Mouse (Mus musculus) layer of hippocampus, adult 9-11 months (tissue): ENCODE results near the gene Klhl36.
A peak's percentile ranks its signal among the peaks of the same experiment; 100 is the strongest.

Experiments used
- DNase-seq: peaks from one replicate; pipeline ENCODE4 v3.0.0; 2022

Gene Klhl36

GRCm38 (mm10) chr8:119887130-119887529 lies 25.1 kb downstream of the Klhl36 start:
- no peak for DNase-seq

GRCm38 (mm10) chr8:119888012-119888411 lies 25.9 kb downstream of the Klhl36 start:
- DNase-seq = no peak

- no peak for DNase-seq
Measured at GRCm38 (mm10) chr8:119897069-119897468, 35.0 kb downstream of the Klhl36 start.

- no peak for DNase-seq
Measured at GRCm38 (mm10) chr8:119897933-119898332, 35.9 kb downstream of the Klhl36 start.

DNA sequence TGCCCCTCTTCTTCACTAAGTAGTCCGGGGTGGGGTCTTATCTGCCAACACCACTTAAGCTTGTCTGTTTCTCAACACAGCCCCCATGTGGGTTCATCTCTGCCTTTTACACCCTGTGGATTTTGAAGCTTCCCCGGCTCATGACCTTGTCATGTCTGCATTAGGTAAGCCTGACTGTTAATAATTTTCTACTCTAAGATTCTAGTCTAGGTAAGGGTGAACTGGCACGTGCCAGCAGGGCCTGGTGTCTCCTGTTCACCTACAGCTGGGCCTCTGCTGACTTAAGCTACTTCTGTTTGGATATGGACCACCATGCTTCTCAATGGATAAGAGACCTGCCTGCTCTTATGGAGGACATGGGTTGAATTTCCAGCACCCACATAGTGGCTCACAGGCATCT lies 39.3 kb downstream of the Klhl36 start:
- DNase-seq = no peak

DNA sequence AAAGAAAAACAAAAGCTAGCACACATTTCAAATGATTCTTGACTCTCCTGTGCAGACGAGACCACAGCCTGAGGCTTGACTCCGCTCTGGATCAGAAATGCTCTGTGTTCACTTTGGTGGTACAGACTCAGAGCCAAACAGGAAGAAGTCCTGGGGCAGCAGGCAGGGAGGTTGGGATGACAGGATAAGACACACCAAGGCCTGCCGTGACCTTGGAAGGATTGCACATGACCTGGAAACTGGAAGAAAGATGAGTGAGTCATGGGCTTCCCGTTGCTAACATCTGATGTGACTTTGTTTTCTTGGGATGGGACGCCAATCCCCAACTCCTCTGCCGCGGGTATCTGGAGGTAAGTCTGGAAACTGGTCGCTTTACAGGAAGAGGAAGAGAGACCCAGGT lies 39.9 kb downstream of the Klhl36 start:
- DNase-seq = no peak

DNA sequence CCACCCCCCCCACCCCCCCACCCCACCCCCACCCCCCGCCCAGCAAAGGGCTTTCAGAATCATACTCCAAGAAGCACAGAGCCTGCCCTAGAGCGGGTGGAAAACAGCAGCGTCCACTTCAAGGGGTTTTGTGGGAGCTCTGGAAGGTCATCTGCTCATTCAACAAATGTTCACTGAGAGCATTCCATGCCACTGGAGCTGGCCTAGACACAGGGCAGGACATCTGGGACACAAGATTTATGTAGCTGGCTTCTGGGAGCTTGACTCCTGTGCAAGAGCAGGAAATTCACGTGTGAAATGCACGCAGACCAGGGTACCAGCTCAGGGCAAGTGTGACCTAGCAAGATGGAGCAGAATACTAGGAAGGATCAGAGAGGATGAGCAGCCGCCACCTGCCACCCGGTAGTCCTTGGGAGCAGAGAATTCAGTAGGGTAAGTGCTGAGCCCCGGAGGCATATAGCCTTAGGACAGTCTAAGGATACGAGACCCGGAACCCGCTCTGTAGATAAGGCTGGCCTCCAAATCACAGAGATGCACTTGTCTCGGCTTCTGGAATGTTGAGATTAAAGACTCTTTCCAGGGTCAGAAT lies 42.4 kb downstream of the Klhl36 start:
- no peak for DNase-seq

DNA sequence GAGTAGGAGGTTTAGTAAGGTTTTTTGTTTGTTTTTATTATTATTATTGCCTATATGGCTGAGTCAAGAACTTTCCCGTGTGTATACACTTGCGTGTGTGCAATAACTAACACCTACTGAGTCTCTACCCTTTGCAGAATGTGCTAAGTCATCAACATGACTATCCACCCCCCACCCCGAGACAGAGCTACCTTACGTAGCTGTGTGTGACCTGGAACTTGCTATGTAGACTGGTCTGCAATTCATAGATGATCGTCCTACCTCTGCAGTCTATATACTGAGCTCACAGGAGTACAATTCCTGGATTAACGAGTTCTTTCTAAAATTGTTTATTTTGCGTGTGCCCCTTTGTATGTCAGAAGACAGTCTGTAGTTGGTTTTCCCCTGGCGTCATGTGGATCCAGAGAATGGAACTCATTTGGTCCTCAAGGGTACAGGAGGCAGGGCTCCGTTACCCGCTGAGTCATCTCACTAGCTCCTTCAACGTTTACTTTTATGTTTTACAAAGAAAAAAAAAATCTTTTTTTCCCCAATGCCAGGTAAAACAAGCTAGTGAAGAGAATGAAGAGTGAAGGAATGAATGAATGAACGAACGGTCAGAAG lies 48.0 kb downstream of the Klhl36 start, which contains the start of gene Usp10:
Gene Usp10, plus strand, starts transcription at position 417 of the 603 bp plus-strand sequence.
- no peak for DNase-seq

DNA sequence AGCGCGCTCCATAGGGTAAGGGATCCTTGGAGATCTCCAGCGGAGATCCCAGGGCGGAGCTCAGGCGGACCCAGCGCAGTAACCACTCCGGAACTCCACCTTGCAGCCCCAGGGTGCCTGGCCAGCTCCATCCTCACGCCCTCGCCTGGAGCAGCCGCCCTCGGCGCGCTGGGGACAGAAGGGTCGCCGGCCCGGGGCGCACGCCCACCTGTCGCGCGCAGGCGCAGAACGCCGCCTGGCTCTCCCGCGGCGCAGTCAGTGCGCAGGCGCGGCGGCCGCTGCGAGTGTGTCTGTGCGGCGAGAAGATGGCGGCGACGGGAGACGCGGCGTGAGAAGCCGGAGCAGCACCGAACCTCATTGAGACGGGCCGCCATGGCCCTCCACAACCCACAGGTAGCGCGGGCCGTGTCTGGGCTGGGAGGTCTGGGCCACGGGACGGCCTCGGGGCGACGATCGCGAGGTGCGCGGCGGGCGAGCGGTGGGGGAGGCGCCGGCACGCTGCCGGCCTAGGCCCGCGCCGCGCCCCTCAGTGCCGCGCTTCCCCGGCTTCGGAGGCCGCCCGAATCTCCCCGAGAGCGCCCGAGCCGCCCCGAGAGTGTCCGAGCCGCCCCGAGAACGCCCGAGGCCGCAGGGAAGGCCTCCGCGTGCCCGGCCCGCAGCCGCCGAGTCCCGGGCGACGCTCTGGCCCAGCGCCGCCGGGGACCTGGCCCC lies 48.6 kb downstream of the Klhl36 start, which contains the start of gene Gm20388:
Gene Gm20388, plus strand, starts transcription at position 295 of the 711 bp plus-strand sequence.
- DNase-seq = peak; percentile 92

DNA sequence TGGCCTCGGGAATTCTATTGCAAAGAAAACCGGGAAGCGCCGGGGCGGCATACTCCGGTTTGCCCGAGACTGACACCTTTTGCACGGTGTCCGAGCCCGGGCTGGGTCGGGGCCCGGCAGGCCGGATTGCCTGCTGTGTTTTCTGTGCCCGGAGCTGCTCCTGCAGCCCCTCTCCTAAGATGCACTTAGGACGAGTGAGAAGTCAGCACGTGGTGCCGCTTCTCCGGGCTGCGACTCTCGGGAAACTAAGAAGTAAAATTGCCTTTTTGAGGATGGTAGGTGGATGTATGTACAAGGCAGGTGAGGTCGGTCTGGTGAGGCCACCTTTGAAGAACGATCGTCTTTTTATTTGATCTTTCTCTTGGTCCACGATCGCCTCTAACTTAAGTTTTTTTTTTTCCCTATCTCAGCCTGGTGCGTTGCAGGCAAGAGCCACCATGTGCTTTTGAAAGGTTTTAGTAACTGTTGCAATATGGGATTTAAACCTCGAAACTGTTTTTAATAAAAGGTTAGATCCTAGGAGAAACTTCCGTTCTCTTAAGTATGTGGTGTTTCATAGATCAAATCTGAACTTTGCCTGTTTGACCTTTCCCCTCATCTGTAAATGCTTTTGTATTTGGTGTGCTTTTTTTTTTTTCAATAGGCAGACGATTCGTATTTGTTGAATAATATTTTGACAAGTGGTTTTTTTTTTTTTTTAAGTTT lies 49.3 kb downstream of the Klhl36 start:
- DNase-seq = no peak

- no peak for DNase-seq
Measured at GRCm38 (mm10) chr8:119912643-119913042, 50.6 kb downstream of the Klhl36 start.

- DNase-seq = no peak
Measured at GRCm38 (mm10) chr8:119913181-119913580, 51.1 kb downstream of the Klhl36 start.

- DNase-seq = no peak
Measured at GRCm38 (mm10) chr8:119914161-119914560, 52.1 kb downstream of the Klhl36 start.

DNA sequence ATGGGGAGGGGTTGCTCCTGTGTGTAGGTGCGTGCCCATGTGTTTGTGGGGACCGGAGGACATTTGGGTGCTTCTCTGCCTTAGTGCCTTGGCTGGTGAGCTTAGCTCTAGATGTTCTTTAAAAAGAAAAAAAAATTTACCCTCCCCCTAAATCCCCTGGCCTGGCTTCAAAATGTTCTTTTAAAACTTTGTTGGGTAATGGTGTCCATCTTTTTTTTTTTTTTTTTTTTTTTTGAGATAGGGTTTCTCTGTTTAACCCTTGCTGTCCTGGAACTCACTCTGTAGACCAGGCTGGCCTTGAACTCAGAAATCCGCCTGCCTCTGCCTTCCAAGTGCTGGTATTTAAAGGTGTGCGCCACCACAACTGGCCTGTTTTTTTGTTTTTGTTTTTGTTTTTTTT lies 53.2 kb downstream of the Klhl36 start:
- no peak for DNase-seq

- no peak for DNase-seq
Measured at GRCm38 (mm10) chr8:119916237-119916892, 54.3 kb downstream of the Klhl36 start.

DNA sequence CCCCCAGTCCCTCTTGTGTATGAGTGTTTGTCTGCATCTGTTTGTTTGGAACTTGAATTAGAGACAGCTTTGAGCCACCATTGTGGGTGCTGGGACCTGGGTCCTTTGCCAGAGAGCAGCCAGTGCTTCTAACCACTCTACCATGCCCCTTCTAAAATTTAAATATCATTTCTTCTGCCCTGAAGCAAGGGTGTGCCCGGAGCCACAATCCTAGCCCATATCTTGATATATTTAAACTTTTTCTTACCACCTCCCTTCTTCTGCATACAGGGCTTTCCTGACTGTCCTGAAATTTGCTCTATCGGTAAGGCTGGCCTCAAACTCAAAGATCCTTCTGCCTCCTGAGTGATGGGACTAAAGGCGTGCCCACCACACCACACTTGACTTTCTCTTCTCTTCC lies 55.3 kb downstream of the Klhl36 start:
- no peak for DNase-seq

DNA sequence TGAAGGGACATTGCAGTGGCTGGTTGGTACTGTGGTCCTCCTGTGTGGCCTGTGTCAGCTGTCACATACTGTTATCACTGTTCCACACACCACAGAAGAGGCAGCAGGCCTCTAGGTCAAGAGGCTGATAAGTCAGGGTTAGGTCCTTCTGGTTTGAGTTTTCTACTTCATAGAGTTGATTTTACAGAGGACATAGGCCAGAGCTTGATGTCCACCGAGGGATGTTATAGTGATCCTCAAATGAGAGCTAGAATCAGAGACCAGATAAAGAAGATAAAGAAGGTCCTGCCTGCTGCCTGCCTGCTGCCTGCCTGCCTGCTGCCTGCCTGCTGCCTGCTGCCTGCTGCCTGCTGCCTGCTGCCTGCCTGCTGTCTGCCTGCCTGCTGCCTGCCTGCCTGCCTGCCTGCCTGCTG lies 56.1 kb downstream of the Klhl36 start:
- DNase-seq = no peak

DNA sequence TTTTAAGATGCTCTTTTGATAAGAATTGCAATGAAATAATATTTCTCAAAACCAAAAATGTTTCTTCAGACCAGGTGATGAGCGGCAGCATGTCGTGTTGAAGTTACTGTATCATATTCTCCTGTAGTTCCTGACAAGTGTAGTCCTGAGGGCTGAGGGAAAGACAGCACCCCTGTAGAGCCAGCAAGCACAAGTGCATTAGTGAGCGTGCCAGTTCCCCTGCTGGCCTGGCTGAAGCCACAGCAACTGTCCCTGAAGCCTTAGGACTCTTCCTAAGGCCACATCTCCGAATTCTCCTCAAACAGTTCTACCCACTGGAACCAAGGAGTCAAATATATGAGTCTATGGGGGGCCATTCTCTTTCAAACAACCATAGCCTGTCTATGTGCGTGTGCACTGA lies 61.2 kb downstream of the Klhl36 start:
- DNase-seq = no peak

GRCm38 (mm10) chr8:119925428-119925827 lies 63.4 kb downstream of the Klhl36 start:
- DNase-seq = no peak

DNA sequence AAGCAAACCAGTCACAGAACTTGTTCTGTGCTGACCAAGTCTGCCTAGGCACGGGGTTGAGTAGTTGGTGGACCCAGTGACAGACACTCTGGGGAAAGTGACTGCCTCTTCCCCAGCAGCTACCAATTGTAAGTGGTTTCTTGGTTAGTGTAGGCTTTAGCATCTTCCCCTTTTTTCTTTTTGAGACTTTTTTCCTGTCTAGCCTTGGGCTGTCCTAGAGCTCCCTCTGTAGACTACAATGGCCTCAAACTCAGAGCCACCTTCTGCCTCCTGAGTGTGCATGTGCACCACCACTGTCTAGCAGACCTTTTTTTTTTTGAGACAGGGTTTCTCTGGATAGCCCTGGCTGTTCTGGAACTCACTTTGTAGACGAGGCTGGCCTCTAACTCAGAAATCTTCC lies 64.4 kb downstream of the Klhl36 start:
- DNase-seq = no peak
